Mouse (Mus musculus) gonadal fat pad, adult 2 months (tissue): ENCODE measurements around the gene Acaca. TPM values are rescaled to one million over a fixed set of nuclear protein-coding genes. Genes with fewer than 3 reads are reported as not detected.

Source experiments
- DNase-seq: peaks from one replicate; pipeline ENCODE4 v3.0.0-alpha.2; 2012; ENCODE audit warnings: low read depth
- polyA plus RNA-seq: library from polyadenylated mRNA; depleted of rRNA; stranded (reverse); fragments of >200 nt; gene quantifications from 2 replicates; pipeline ENCODE4 v1.2.3, GENCODE M21; 2012; rRNA removed

Gene Acaca
- 91.0 and 121 TPM in 2 replicates for polyA plus RNA-seq

GRCm38 (mm10) chr11:84128943-84129798, at the start of gene Acaca, which contains the start of gene Tada2a:
Acaca (plus strand) TSS chr11:84129672.
Tada2a (minus strand) TSS chr11:84129600.
- DNase-seq, result no peak

GRCm38 (mm10) chr11:84079887-84080286, 49.6 kb upstream of the Acaca start:
- DNase-seq, result no peak

DNA sequence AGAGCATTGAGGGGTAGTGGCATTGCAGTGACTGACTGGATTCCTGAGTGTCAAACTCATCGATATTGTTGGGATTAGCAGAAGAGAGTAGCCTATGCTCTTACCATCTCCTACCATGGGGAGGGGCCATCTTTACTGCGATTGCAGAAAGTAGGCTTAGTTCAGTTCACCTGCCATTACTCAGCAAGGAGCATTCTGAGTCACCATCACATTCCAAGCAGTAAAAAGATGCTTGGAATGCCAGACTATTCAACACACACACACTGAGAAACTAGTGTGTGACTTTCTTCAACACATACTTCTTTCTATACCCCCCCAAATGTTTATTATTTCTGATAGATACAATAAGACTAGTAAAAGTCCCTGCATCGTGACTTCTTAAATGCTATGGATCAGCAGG, 49.1 kb upstream of the Acaca start:
- no peak for DNase-seq

DNA sequence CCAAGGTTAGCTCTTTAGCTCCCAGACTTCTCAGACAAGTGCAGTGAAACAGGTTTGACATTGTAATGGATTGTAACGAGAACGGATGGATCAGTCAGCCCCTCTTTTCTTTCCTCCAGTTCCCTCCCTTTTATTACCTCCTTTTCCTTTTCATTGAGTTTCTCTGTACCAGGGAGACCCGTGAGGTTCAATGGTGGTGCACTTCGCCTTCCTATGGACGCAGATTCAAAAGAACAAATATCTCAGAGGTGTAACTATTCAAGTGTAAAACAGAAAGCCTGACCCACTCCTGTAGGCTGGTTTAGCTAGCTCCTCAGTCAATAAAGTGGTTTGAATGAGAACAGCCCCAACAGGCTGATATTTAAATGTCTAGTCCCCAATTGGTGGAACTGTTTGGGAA, 47.6 kb upstream of the Acaca start:
- DNase-seq, result no peak

DNA sequence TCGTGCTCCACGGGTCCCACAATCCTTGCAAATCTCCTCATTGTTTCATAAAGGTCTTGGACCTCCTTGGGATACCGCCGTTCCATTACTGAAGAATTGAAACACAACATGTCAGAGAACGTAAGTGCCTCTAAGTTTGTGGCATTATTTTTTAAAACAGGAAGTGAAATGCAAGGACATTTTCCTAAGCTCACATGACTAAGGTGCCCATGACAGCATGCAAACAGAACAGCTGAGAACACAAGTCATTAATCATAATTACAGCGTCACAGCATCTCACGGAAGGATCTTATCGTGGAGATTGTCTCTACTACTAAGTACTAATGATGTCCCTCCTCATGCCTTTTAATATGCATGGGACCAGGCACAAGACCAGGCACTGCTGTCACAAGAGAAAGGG, 38.9 kb upstream of the Acaca start:
- no peak for DNase-seq

DNA sequence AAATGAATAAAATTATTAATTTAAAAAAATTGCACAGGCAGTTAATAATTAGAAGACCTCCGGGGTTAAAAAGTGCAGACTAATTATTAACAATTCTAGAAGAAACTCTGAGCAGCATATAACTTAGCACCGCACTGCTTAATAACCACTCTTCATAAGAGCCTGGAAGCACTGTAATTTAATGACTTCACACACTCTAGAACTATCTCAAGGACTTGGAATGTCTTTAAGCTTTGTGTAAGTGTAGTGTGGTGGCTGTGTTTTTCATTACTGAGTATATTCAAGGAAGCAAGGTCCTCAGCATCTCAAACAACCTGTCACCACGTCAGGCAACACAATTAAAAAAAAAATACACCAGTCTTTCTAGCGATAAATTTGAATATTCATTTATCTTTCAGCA, 34.4 kb upstream of the Acaca start:
- no peak for DNase-seq

GRCm38 (mm10) chr11:84097251-84097998, 32.0 kb upstream of the Acaca start:
- DNase-seq, result no peak

GRCm38 (mm10) chr11:84101182-84101581, 28.3 kb upstream of the Acaca start:
- DNase-seq, result no peak

- no peak for DNase-seq
Observed at GRCm38 (mm10) chr11:84104036-84104435, 25.4 kb upstream of the Acaca start.

DNA sequence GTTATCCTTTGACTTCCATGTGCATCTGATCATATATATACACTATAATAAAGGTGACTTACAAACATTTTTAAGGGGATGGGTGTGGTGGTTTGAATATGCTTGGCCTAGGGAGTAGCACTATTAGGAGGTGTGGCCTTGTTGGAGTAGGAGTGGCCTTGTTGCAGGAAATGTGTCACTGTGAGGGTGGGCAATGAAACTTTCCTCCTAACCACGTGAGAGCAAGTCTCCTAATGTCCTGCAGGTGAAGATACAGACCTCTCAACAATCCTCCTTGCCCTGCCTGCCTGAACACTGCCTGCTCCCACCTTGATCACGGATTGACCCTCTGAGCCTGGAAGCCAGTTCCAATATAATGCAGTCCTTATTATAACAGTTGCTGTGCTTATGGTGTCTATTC, 22.3 kb upstream of the Acaca start:
- no peak for DNase-seq

- no peak for DNase-seq
Observed at GRCm38 (mm10) chr11:84113623-84114022, 15.8 kb upstream of the Acaca start.

- DNase-seq, result no peak
Observed at GRCm38 (mm10) chr11:84115646-84116045, 13.8 kb upstream of the Acaca start.

- DNase-seq, result no peak
Observed at GRCm38 (mm10) chr11:84116221-84116620, 13.3 kb upstream of the Acaca start.

GRCm38 (mm10) chr11:84117431-84117830, 12.0 kb upstream of the Acaca start:
- no peak for DNase-seq

DNA sequence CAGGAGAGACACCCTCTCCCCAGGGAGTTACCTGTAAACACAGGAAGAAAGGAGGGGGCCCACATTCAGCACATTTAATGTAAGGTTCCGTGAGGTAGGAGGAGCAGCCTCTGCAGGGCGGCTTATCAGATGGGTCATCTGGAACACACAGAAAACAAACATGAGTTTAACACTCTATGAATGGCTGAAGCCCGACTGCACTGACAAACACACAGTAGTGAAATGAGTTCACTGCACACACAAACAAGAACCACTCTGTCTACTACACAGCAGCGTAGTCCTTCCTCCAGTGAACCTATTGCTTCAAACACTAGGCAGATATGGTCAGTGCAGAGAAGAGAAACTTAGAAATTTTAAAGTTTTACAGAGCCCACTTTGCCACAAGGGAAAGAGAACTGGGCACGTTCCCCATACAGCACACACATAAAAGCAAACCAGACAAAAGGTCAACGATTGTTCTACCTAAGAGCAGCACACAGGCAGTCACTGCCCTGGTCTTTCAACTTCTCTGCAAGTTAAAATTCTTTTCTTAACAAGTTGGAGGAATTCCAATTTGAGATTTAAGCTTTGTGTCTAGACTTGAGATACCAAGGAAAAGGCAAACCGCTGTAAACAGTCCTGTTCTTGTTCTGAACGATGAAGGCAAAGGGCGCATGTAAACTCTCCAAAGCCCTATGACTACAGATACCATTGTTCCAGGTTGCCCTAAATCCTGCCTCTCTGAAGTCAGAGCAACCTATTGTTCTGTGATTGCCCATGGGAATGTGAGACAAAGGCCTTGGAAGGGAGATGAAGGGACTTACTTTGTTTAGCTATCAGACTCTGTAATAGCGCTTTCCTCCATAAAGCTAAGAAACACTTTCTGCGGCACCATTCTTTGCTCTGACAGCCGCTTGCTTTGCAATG, 8.2 kb upstream of the Acaca start:
- no peak for DNase-seq

GRCm38 (mm10) chr11:84127977-84128376, 1.5 kb upstream of the Acaca start:
- DNase-seq, result no peak

DNA sequence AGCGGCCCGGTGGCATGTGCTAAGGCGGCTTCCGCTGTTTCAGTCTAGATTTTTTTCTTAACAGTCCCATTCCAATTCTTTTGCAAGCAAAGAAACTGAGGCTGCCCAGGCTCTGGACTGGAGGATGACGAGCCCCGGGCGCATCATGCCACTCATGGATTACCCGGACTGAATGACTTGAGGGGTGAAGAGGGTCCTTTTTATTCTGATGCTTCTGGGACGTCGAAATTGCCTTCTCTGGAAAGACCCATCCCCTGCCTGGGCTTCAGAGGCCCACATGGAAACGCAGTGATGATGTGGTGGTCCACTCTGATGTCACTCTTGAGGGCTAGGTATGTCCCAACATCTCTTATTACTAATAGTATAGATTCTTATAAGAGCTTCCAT, 320 bp downstream of the Acaca start:
- DNase-seq, result no peak

GRCm38 (mm10) chr11:84134331-84134860, 4.9 kb downstream of the Acaca start:
- no peak for DNase-seq

- no peak for DNase-seq
Observed at GRCm38 (mm10) chr11:84136453-84136852, 7.0 kb downstream of the Acaca start.

GRCm38 (mm10) chr11:84141752-84142151, 12.3 kb downstream of the Acaca start:
- DNase-seq, result no peak

GRCm38 (mm10) chr11:84145201-84145798, 15.8 kb downstream of the Acaca start:
- no peak for DNase-seq
